ENCODE assay signal across 8 mouse cellular contexts in the genomic region with DNA sequence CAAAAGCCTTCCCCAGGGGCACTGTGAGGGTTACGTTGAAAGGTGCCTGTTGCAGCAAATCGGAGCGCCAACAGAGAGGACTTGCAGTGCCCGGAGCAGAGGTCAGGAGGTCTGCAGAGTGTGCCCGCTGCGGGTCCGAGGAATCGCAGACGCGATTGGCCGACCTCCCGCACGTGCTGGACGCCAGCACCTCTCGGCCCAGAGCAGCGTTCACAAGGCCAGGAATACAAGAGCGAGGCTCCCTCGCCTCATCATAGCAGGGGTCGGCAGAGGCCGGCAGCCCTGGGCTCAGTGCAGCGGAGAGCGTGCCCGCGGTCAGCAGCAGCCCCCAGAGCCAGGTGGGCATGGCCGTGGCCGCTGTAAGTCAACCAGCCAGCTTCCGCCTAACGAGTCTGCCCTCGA. TPM values are rescaled to one million over a fixed set of nuclear protein-coding genes. Genes with fewer than 3 reads are reported as not detected.
DNase-seq lines count a peak whose midpoint lies in the region; ATAC-seq and TF ChIP-seq lines count a peak whose summit lies in the region.

No protein-coding gene starts in this region.

- TF ChIP-seq CTCF in layer of hippocampus, adult 2 months (conservative IDR thresholded peaks at IDR 0.05) = no peak
- no peak for TF ChIP-seq CTCF in cortical plate, adult 2 months (IDR thresholded peaks at IDR 0.05; ENCODE audit: extremely low read depth, insufficient read depth, low read length)

- H3K9me3 ChIP-seq in heart, embryonic 16.5 days (replicated peaks; ENCODE audit: control insufficient read depth, low read length) = no peaks in the 10 kb centered on the region
- H3K9me3 ChIP-seq in limb, embryonic 14.5 days (ENCODE audit: control insufficient read depth, low read length) = no peaks in the 10 kb centered on the region
- H3K9me3 ChIP-seq in neural tube, embryonic 15.5 days (replicated peaks) = no peaks in the 10 kb centered on the region

- H3K27ac ChIP-seq in layer of hippocampus, adult 2 months = peak overlapping the region; percentile 97
- peak overlapping the region; percentile 94 for H3K27ac ChIP-seq in cortical plate, adult 2 months (ENCODE audit: insufficient read depth, low read length)
- peak overlapping the region; percentile 57 for H3K27ac ChIP-seq in heart, embryonic 16.5 days (ENCODE audit: low read length)
- peak overlapping the region; percentile 90 for H3K27ac ChIP-seq in limb, embryonic 14.5 days (replicated peaks; ENCODE audit: low read depth, low read length)
- H3K27ac ChIP-seq in neural tube, embryonic 15.5 days (replicated peaks) = peak overlapping the region; percentile 74

- peak overlapping the region; percentile 83 for H3K9ac ChIP-seq in heart, embryonic 16.5 days (ENCODE audit: low read length)
- H3K9ac ChIP-seq in limb, embryonic 14.5 days (ENCODE audit: low read depth, low read length, severe bottlenecking) = peak overlapping the region; percentile 83
- peak overlapping the region; percentile 64 for H3K9ac ChIP-seq in neural tube, embryonic 15.5 days (replicated peaks)

- no peak for DNase-seq in layer of hippocampus, adult 2 months (ENCODE audit: low spot score in 2 of 2)
- DNase-seq in layer of hippocampus, adult 18-20 months (ENCODE audit: low spot score in 2 of 2) = no peak
- no peak for DNase-seq in limb, embryonic 14.5 days (ENCODE audit: low spot score)
- no peak for DNase-seq in c-Kit-positive CD71-positive TER-119-positive erythroid progenitor cells, embryonic 14.5 days (ENCODE audit: low spot score)
- no peak for DNase-seq in right cerebral cortex, postnatal 25 days

- H3K36me3 ChIP-seq in heart, embryonic 16.5 days (ENCODE audit: control insufficient read depth, insufficient read depth) = no peaks in the 10 kb centered on the region
- 0 out of 2 replicates have a peak, but pooled peaks cover 2% of the 10 kb centered on the region for H3K36me3 ChIP-seq in limb, embryonic 14.5 days (ENCODE audit: control insufficient read depth, insufficient read depth, low read length)
- no peaks in the 10 kb centered on the region for H3K36me3 ChIP-seq in neural tube, embryonic 15.5 days

- peaks cover 42% of the 10 kb centered on the region for H3K27me3 ChIP-seq in heart, embryonic 16.5 days (ENCODE audit: control insufficient read depth, insufficient read depth, low read length)
- no peaks in the 10 kb centered on the region for H3K27me3 ChIP-seq in limb, embryonic 14.5 days (ENCODE audit: control insufficient read depth, insufficient read depth, low read length)
- peaks cover 7% of the 10 kb centered on the region; the same call in 1 of the 2 replicates for H3K27me3 ChIP-seq in neural tube, embryonic 15.5 days (replicated peaks)

- H3K4me2 ChIP-seq in heart, embryonic 16.5 days (ENCODE audit: low read depth, low read length) = peak overlapping the region; percentile 96
- peak overlapping the region; percentile 96 for H3K4me2 ChIP-seq in limb, embryonic 14.5 days (replicated peaks; ENCODE audit: low read depth, low read length, severe bottlenecking)
- H3K4me2 ChIP-seq in neural tube, embryonic 15.5 days = peak overlapping the region; percentile 95

- 0 out of 2 replicates have a peak, but pooled peaks have one; percentile 2 for ATAC-seq in heart, embryonic 16.5 days (replicated peaks; ENCODE audit: extremely low read depth, insufficient read depth, low FRiP score)
- no peak for ATAC-seq in limb, embryonic 14.5 days (ENCODE audit: low FRiP score, low read depth)
- ATAC-seq in neural tube, embryonic 15.5 days (ENCODE audit: low FRiP score) = no peak

- peak overlapping the region; percentile 50 for H3K4me3 ChIP-seq in layer of hippocampus, adult 2 months
- peak overlapping the region; percentile 31 for H3K4me3 ChIP-seq in cortical plate, adult 2 months (ENCODE audit: insufficient read depth, low read length)
- H3K4me3 ChIP-seq in heart, embryonic 16.5 days (ENCODE audit: low read length) = peak overlapping the region; percentile 57
- peak overlapping the region; percentile 73 for H3K4me3 ChIP-seq in limb, embryonic 14.5 days (replicated peaks; ENCODE audit: low read length)
- H3K4me3 ChIP-seq in neural tube, embryonic 15.5 days (replicated peaks) = peak overlapping the region; percentile 81

- no peak for TF ChIP-seq POLR2A in cortical plate, adult 2 months (IDR thresholded peaks at IDR 0.05; ENCODE audit: extremely low read depth, insufficient read depth, low read length)
- no peak for TF ChIP-seq POLR2A in limb, embryonic 14.5 days (IDR thresholded peaks at IDR 0.05; ENCODE audit: borderline replicate concordance, extremely low read depth, insufficient read depth, insufficient read length)

- 4% methylated on average over 29 of the region's 29 CpGs for WGBS in heart, embryonic 16.5 days
- WGBS in limb, embryonic 14.5 days = 3% methylated on average over 9 of the region's 29 CpGs
- WGBS in neural tube, embryonic 15.5 days = 3% methylated on average over 29 of the region's 29 CpGs

- H3K4me1 ChIP-seq in cortical plate, adult 2 months (ENCODE audit: control insufficient read depth, insufficient read depth, low read length) = peaks cover 10% of the 10 kb centered on the region
- H3K4me1 ChIP-seq in heart, embryonic 16.5 days (ENCODE audit: control insufficient read depth, insufficient read depth, low read length) = peaks cover 54% of the 10 kb centered on the region
- peaks cover 66% of the 10 kb centered on the region for H3K4me1 ChIP-seq in limb, embryonic 14.5 days (ENCODE audit: control insufficient read depth, insufficient read depth, low read length)
- H3K4me1 ChIP-seq in neural tube, embryonic 15.5 days = peaks cover 85% of the 10 kb centered on the region

RNA-seq across cellular contexts. Expression of a gene that starts 0.7 kb away (rescaled TPM):
- 1 to 10 TPM; 9.1 to 9.9 TPM for total RNA-seq in layer of hippocampus, adult 2 months (2021)
- total RNA-seq in layer of hippocampus, adult 18-20 months (2021) = 1 to 10 TPM; 7.5 to 9.9 TPM
- 5.5 and 6.8 TPM in 2 replicates for polyA plus RNA-seq in cortical plate, adult 2 months (2012; rRNA removed)
- 1.3 and 1.6 TPM in 2 replicates for polyA plus RNA-seq in heart, embryonic 16.5 days (2015; fragmentation: Nextera tagmentation; extraction: Ambion mirVana)
- 32.6 and 42.5 TPM in 2 replicates for polyA plus RNA-seq in limb, embryonic 14.5 days (2012; rRNA removed)
- 14.5 and 19.8 TPM in 2 replicates for polyA plus RNA-seq in limb, embryonic 14.5 days (2014; fragmentation: Nextera tagmentation; extraction: Ambion mirVana)
- 5.9 and 6.0 TPM in 2 replicates for polyA plus RNA-seq in neural tube, embryonic 15.5 days (2015; fragmentation: Nextera tagmentation; extraction: Ambion mirVana)

RNA-seq across cellular contexts. Expression of a gene that starts 3.3 kb away (rescaled TPM):
- total RNA-seq in layer of hippocampus, adult 2 months (2021) = 10 to 100 TPM; 61.2 to 66.1 TPM
- total RNA-seq in layer of hippocampus, adult 18-20 months (2021) = 10 to 100 TPM; 54.2 to 57.6 TPM
- 62.7 and 72.7 TPM in 2 replicates for polyA plus RNA-seq in cortical plate, adult 2 months (2012; rRNA removed)
- polyA plus RNA-seq in heart, embryonic 16.5 days (2015; fragmentation: Nextera tagmentation; extraction: Ambion mirVana) = 3.7 and 4.3 TPM in 2 replicates
- 31.9 and 52.5 TPM in 2 replicates for polyA plus RNA-seq in limb, embryonic 14.5 days (2012; rRNA removed)
- polyA plus RNA-seq in limb, embryonic 14.5 days (2014; fragmentation: Nextera tagmentation; extraction: Ambion mirVana) = 6.3 and 8.0 TPM in 2 replicates
- 21.0 and 24.0 TPM in 2 replicates for polyA plus RNA-seq in neural tube, embryonic 15.5 days (2015; fragmentation: Nextera tagmentation; extraction: Ambion mirVana)

RNA-seq across cellular contexts. Expression of a gene that starts 12.0 kb away (rescaled TPM):
- total RNA-seq in layer of hippocampus, adult 2 months (2021) = 1 to 10 TPM; 9.5 to 9.8 TPM
- total RNA-seq in layer of hippocampus, adult 18-20 months (2021) = 1 to 10 TPM; 7.3 to 8.5 TPM
- polyA plus RNA-seq in cortical plate, adult 2 months (2012; rRNA removed) = 17.0 and 19.0 TPM in 2 replicates
- 4.2 and 5.7 TPM in 2 replicates for polyA plus RNA-seq in heart, embryonic 16.5 days (2015; fragmentation: Nextera tagmentation; extraction: Ambion mirVana)
- polyA plus RNA-seq in limb, embryonic 14.5 days (2012; rRNA removed) = 35.4 and 39.2 TPM in 2 replicates
- 10.2 and 12.2 TPM in 2 replicates for polyA plus RNA-seq in limb, embryonic 14.5 days (2014; fragmentation: Nextera tagmentation; extraction: Ambion mirVana)
- polyA plus RNA-seq in neural tube, embryonic 15.5 days (2015; fragmentation: Nextera tagmentation; extraction: Ambion mirVana) = 8.8 and 10.7 TPM in 2 replicates

RNA-seq across cellular contexts. Expression of a gene that starts 39.1 kb away (rescaled TPM):
- total RNA-seq in layer of hippocampus, adult 2 months (2021) = 1,000 to 10,000 TPM; 1,075 to 1,153 TPM
- total RNA-seq in layer of hippocampus, adult 18-20 months (2021) = 1,000 to 10,000 TPM; 1,141 to 1,201 TPM
- polyA plus RNA-seq in cortical plate, adult 2 months (2012; rRNA removed) = 2,699 and 2,818 TPM in 2 replicates
- 522 and 538 TPM in 2 replicates for polyA plus RNA-seq in heart, embryonic 16.5 days (2015; fragmentation: Nextera tagmentation; extraction: Ambion mirVana)
- polyA plus RNA-seq in limb, embryonic 14.5 days (2012; rRNA removed) = 487 and 720 TPM in 2 replicates
- 511 and 522 TPM in 2 replicates for polyA plus RNA-seq in limb, embryonic 14.5 days (2014; fragmentation: Nextera tagmentation; extraction: Ambion mirVana)
- polyA plus RNA-seq in neural tube, embryonic 15.5 days (2015; fragmentation: Nextera tagmentation; extraction: Ambion mirVana) = 1,457 and 1,659 TPM in 2 replicates

RNA-seq across cellular contexts. Expression of a gene that starts 42.6 kb away (rescaled TPM):
- 1 to 10 TPM; 4.6 to 6.2 TPM for total RNA-seq in layer of hippocampus, adult 2 months (2021)
- 1 to 10 TPM; 4.8 to 5.0 TPM for total RNA-seq in layer of hippocampus, adult 18-20 months (2021)
- 4.4 and 4.8 TPM in 2 replicates for polyA plus RNA-seq in cortical plate, adult 2 months (2012; rRNA removed)
- polyA plus RNA-seq in heart, embryonic 16.5 days (2015; fragmentation: Nextera tagmentation; extraction: Ambion mirVana) = 37.0 and 43.2 TPM in 2 replicates
- polyA plus RNA-seq in limb, embryonic 14.5 days (2012; rRNA removed) = 35.4 and 36.6 TPM in 2 replicates
- 41.8 and 49.9 TPM in 2 replicates for polyA plus RNA-seq in limb, embryonic 14.5 days (2014; fragmentation: Nextera tagmentation; extraction: Ambion mirVana)
- polyA plus RNA-seq in neural tube, embryonic 15.5 days (2015; fragmentation: Nextera tagmentation; extraction: Ambion mirVana) = 13.4 and 26.3 TPM in 2 replicates

Comparison
In these comparisons a context has a peak if more than half of its experiments do, and no peak if none do; other contexts are left out.
1. H3K4me3 ChIP-seq: peak in every context shown above with its lines; median percentile 81 in neural tube, embryonic 15.5 days; 73 in limb, embryonic 14.5 days; 57 in heart, embryonic 16.5 days; 50 in layer of hippocampus, adult 2 months; 31 in cortical plate, adult 2 months.